Mouse (Mus musculus): Measurements from ENCODE around the gene Mylk.

DNA sequence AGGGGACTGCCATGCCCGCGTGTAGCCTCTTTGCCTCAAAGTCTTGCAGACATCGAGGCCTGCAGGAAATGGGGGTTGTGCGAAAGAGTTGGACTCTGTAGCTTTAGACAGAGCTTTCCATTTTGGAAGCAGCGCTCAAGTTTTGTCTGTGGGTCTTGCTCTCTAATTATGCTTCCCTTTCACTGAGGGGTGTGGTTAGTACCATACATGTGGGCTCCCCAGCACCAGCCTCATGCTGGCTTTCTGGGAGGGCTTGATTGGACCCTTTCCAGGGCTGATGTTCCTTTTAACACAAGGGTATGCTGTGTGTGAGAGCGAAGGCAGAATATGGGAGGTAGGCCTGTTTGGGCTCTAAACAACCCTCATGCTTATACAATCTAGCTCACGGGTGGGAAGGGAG is 12.0 kb downstream of the Mylk start:
- TF ChIP-seq CTCF (IDR thresholded peaks at IDR 0.05; ENCODE audit: insufficient read depth, low read length), result no peak
- TF ChIP-seq POLR2A (IDR thresholded peaks at IDR 0.05; ENCODE audit: borderline replicate concordance, extremely low read depth, low read depth, low read length), result no peak
